Mouse (Mus musculus) urinary bladder, postnatal 25 days (tissue): Measurements from ENCODE around the gene Tigit.

Source experiments
- DNase-seq: peaks from one replicate; pipeline ENCODE4 v3.0.0; 2022; ENCODE audit warnings: low spot score

Tigit gene

GRCm38 (mm10) chr16:43663978-43664579 is at the start of gene Tigit:
Tigit (minus strand) TSS chr16:43664146.
- DNase-seq: no peak

GRCm38 (mm10) chr16:43711361-43711760 is 47.4 kb upstream of the Tigit start:
- no peak for DNase-seq

GRCm38 (mm10) chr16:43710651-43711050 is 46.7 kb upstream of the Tigit start:
- no peak for DNase-seq

GRCm38 (mm10) chr16:43710134-43710475 is 46.2 kb upstream of the Tigit start:
- no peak for DNase-seq

GRCm38 (mm10) chr16:43709432-43710133 is 45.6 kb upstream of the Tigit start:
- no peak for DNase-seq

- DNase-seq: no peak
Measured at GRCm38 (mm10) chr16:43709062-43709413, 45.1 kb upstream of the Tigit start.

GRCm38 (mm10) chr16:43708335-43709061 is 44.6 kb upstream of the Tigit start:
- DNase-seq: no peak

- DNase-seq: no peak
Measured at GRCm38 (mm10) chr16:43701765-43702504, 38.0 kb upstream of the Tigit start.

GRCm38 (mm10) chr16:43700575-43700974 is 36.6 kb upstream of the Tigit start:
- DNase-seq: no peak

GRCm38 (mm10) chr16:43698735-43699649 is 35.0 kb upstream of the Tigit start:
- DNase-seq: no peak

- DNase-seq: no peak
Measured at GRCm38 (mm10) chr16:43697772-43698171, 33.8 kb upstream of the Tigit start.

GRCm38 (mm10) chr16:43695852-43696251 is 31.9 kb upstream of the Tigit start:
- no peak for DNase-seq

- no peak for DNase-seq
Measured at GRCm38 (mm10) chr16:43694104-43694503, 30.2 kb upstream of the Tigit start.

- no peak for DNase-seq
Measured at GRCm38 (mm10) chr16:43692611-43693010, 28.7 kb upstream of the Tigit start.

GRCm38 (mm10) chr16:43691741-43692140 is 27.8 kb upstream of the Tigit start:
- no peak for DNase-seq

- DNase-seq: no peak
Measured at GRCm38 (mm10) chr16:43690912-43691311, 27.0 kb upstream of the Tigit start.

- DNase-seq: no peak
Measured at GRCm38 (mm10) chr16:43690211-43690690, 26.3 kb upstream of the Tigit start.

GRCm38 (mm10) chr16:43687968-43688367 is 24.0 kb upstream of the Tigit start:
- DNase-seq: no peak

- DNase-seq: no peak
Measured at GRCm38 (mm10) chr16:43674400-43674799, 10.5 kb upstream of the Tigit start.

- DNase-seq: no peak
Measured at GRCm38 (mm10) chr16:43672697-43673096, 8.8 kb upstream of the Tigit start.

GRCm38 (mm10) chr16:43671972-43672371 is 8.0 kb upstream of the Tigit start:
- no peak for DNase-seq
